Mouse (Mus musculus) lung, postnatal 0 days (tissue): ENCODE measurements at regions not wholly inside any gene's neighbourhood (a gene's known extent, or its start where the extent isn't known, plus 50 kb on each side); places are given as distances from the start of the nearest gene placed in this dataset.
A peak's percentile ranks its signal among the peaks of the same experiment; 100 is the strongest.

Experiments used
- CTCF ChIP-seq: IDR thresholded peaks from 2 replicates; pipeline ENCODE4 v1.5.1; 2016; ENCODE audit warnings: antibody characterized with exemption, mild to moderate bottlenecking
- EP300 ChIP-seq: IDR thresholded peaks from 2 replicates; pipeline ENCODE4 v1.6.1; 2016; ENCODE audit warnings: antibody characterized with exemption, mild to moderate bottlenecking, control low read depth

DNA sequence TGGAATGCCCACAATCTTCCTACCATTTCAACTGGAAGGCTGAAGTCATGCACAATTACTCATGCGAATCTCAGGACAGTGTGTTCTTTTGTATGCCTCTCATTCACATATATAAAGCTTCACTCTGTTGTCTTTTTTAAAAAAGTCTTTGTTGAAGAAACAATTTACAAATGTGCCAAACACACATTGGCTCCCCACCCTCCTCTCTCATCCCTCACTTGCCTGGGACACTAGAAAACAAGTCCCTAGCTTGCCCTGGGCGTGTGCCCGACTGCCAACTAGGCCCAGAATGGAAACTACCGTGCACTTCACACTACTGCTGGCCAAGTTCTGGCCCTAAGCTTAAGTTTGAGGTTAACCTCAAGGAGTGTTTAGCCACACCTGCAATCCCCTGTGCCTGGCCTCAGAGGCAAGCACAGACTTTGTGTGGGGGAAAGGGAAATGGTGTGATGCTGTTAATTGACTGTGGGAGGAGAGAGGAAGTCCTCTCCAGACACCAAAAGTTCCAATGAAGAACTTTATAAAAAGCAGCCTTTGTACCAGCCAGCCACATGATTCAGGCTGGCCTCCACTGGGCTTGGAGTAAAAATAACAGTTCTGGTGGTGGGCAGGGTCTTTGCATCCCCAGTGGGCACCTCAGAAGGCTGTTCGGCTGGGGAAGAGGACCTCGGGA, 70.2 kb upstream of the Picalm start:
- TF ChIP-seq CTCF (no peak), EP300 (peak; percentile 62)
